Mouse (Mus musculus): ENCODE data around the gene Stxbp3. TPM values are rescaled to one million over a fixed set of nuclear protein-coding genes. Genes with fewer than 3 reads are reported as not detected.

Stxbp3 gene
- 68.8 TPM for polyA plus RNA-seq (2017; shearing (Covaris generic))

DNA sequence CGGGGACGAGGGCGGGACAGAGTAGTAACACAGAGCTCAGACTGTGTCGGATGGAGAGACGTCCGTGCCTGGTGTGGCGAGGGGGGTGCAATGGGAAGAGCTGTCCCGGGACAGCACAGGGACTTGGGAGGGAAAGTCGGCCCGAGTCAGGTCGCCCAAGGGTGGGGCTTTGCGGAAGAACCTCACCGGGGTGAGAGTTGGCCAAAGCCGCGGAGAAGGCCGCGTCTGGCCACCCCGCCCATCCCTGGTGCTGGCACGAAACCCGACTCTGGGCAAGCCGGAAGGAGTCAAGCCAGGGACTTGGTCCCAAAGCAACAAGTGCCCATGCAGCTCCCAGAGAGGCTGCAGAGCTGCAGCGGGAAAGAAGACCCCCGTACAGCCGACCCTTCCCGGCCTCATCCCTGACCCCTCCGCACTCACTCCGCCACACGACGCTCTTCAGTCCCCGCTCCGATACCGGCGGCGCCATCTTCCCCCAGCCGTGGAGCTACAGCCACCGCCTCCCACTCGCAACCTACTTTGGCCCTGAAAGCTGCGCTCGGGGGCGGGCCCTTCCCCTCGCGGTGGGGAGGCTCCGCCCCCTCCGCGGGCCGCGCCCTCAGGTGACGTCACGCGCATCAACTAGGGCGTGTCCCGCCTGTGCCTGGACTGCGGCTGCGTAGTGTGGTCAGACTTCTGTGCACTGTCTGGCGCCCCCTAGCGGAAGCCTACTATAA lies at the start of gene Stxbp3:
TSS of gene Stxbp3 (minus strand) at position 527 of the 716 bp plus-strand sequence.

DNA sequence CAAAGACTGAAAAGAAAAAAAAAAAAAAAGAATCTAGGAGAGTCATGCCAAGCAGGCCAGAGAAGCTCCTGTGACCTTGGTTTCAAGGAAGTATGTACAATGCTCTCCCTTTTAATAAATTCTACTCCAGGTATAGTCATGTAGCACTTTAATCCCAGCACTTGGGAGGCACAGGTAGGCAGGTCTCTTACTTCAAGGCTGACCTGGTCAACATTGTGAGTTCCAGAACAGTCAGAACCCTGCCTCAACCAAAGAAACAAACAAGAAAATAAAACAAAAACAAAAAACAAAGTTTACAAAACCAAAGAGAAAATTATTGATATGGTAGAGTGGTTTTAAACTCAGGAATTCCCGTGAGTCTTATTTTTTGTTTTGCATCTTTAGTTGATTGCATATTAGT lies 49.6 kb upstream of the Stxbp3 start, which contains the start of gene Fndc7:
TSS of gene Fndc7 (minus strand) at position 101 of the 400 bp plus-strand sequence.

Other genes with a start within 250 kb of the Stxbp3 start
- 14.4 TPM for gene Wdr47, start 249.2 kb downstream of the Stxbp3 start, polyA plus RNA-seq (2017; shearing (Covaris generic))
- gene Clcc1, start 186.6 kb downstream of the Stxbp3 start, polyA plus RNA-seq (2017; shearing (Covaris generic)): 71.2 TPM
- 3.7 TPM for gene Gpsm2, start 118.2 kb downstream of the Stxbp3 start, polyA plus RNA-seq (2017; shearing (Covaris generic))
- not detected for gene Aknad1, start 100.9 kb downstream of the Stxbp3 start, polyA plus RNA-seq (2017; shearing (Covaris generic))
- 0.33 TPM for gene Fndc7, start 49.5 kb upstream of the Stxbp3 start, polyA plus RNA-seq (2017; shearing (Covaris generic))
- 76.4 TPM for gene Prpf38b, start 71.2 kb upstream of the Stxbp3 start, polyA plus RNA-seq (2017; shearing (Covaris generic))
- 0.15 TPM for gene Henmt1, start 99.3 kb upstream of the Stxbp3 start, polyA plus RNA-seq (2017; shearing (Covaris generic))
- not detected for gene Gm9857, start 99.9 kb upstream of the Stxbp3 start, polyA plus RNA-seq (2017; shearing (Covaris generic))
- 1.1 TPM for gene Fam102b, start 187.1 kb upstream of the Stxbp3 start, polyA plus RNA-seq (2017; shearing (Covaris generic))
- not detected for gene Slc25a54, start 239.9 kb upstream of the Stxbp3 start, polyA plus RNA-seq (2017; shearing (Covaris generic))

Data from activated CD4-positive, CD25-positive, alpha-beta regulatory T cell, adult 9 weeks (primary cell).